Mouse (Mus musculus): ENCODE results near the gene Klra4.
"Not testable (repeated sequence)": the region's sequence is repeated elsewhere in the genome, so short reads cannot be mapped to it uniquely, and the experiment has no call there.

Gene Klra4

DNA sequence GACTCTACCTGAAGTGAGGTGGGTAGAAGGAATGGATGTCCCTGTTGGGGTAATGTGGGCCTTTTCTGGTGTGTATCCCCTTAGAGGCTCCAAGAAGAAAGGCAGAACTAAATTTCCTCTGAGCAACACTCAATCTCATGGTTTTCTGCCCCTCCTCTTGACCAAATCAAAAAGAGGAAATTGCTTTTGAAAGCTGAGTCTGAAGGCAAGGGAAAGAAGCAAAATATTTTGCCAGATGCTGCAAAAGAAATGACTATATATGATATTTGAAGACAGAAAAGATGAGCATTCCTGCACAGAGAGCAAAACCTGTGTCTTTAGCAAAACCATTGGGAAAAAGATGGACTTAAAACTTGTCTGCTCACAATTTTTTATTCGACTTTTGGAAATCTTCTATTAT is at the start of gene Klra4:
Gene Klra4, minus strand, starts transcription at position 101 of the 400 bp plus-strand sequence.
- not testable (repeated sequence) for DNase-seq

- no peak for DNase-seq
Measured at GRCm38 (mm10) chr6:130110485-130110884, 43.4 kb upstream of the Klra4 start.

DNA sequence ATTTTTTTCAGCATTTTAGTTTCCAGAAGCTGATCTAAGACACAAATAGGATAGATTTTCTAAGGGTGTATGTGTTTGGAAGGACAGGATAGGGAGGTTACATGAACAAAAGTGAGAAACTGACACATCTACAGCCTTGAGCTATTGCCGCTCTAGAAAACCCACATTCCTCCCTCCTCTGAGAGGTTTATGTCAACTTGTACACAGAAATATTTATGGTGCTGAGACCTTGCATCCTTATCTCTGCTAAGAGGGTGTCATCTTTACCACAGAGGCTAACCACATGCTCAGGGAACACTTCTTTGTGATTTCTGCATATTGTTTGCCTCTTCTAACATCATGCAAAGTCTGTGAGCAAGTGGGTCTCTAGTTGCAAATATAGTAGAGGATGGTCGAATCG is 35.7 kb upstream of the Klra4 start:
- DNase-seq = not testable (repeated sequence)

DNA sequence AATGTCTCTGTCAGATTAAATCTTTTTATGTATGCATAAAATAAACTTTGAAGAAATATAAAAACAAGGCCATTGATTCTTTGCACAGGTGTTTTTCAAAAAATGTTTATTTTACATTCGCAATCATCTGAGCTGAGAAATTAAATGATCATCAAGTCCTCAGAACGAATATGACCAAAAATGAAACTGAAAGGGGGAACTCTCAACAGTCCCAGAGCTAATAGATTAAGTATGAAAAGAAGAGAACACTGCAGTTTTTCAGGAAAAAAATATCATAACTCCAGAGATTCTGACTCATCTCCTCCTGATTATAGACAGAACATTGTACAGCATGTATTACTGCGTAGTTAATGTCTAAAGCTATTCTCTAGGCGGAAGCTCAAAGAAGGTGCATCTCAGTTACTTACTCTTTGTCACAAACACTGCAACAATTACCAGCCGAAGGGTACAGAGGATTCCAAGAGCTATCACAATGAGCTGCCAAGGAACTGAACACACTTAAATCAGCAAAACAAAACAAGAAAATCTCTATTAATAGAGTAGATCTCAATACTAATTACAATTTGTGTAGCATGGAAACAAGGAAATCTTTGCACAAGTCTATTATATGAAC is 25.4 kb upstream of the Klra4 start:
- DNase-seq = no peak

DNA sequence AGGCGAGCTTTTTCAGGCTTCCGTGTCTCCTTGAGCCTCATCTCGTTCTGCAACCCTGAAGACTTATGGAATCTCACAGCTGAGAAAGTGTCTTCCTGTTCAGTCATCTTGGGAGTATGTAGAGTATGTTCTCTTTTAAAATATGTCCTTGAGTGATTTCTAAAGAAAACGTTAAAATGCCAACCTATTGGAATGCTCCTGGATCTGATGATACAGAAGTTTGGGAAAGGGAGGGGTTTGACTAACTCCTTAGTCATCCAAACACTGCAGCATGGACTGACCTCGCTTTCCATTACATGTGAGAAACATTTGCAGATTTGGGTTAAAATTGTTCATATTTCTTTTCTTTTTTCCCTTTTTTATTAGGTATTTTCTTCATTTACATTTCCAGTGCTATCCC is 1.9 kb downstream of the Klra4 start:
- DNase-seq = no peak

GRCm38 (mm10) chr6:130035146-130035545 is 31.9 kb downstream of the Klra4 start:
- not testable (repeated sequence) for DNase-seq

DNA sequence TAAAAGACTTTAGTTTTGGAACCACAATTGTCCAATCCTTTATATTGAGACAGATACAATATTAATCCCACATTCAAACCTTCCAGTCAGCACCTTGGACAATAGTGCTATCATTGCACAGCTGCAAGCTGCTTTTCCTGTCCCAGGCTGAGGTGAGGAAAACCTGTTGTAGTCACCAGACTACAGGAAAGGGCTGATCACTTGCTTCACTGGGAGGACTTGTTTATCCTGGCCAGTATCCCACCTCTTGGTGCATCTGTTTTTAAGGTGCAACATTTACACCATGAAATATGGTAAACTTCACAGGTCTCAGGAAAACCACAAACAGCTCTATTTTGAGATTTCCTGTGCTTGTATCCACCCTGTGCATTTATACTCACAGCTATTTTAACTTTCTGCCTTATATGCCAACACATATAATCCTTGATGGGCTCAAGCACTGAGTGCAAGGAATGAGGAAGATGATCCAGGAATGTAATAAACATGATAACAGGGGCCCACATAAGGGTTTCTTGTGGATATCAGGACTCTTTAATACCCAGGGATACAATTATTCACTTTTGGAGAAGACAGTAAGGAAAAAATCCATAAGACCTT is 35.5 kb downstream of the Klra4 start:
- DNase-seq = not testable (repeated sequence)

GRCm38 (mm10) chr6:130026854-130027253 is 40.2 kb downstream of the Klra4 start, which contains the start of gene Klra6:
Gene Klra6, minus strand, starts transcription at chr6:130026954.
- no peak for DNase-seq
